Mouse (Mus musculus): ENCODE measurements at regions not wholly inside any gene's neighbourhood (a gene's known extent, or its start where the extent isn't known, plus 50 kb on each side); places are given as distances from the start of the nearest gene placed in this dataset.

- 47% methylated on average over 5 of the region's 5 CpGs for WGBS
- H3K36me3 ChIP-seq (ENCODE audit: insufficient read depth, low read length): no peaks in the 10 kb centered on the region
- ATAC-seq (ENCODE audit: low FRiP score, low TSS enrichment): peak; percentile 19; the same call in 1 of the 2 replicates
- H3K4me3 ChIP-seq (ENCODE audit: low read length): no peak overlapping the region
- no peaks in the 10 kb centered on the region for H3K9me3 ChIP-seq (ENCODE audit: low read length)
- H3K27ac ChIP-seq (ENCODE audit: low read length): no peak overlapping the region
- H3K27me3 ChIP-seq (ENCODE audit: insufficient read depth, low read length): no peaks in the 10 kb centered on the region
- peaks cover 3% of the 10 kb centered on the region; the same call in 1 of the 2 replicates for H3K4me1 ChIP-seq (ENCODE audit: insufficient read depth, low read length)
- H3K4me2 ChIP-seq (replicated peaks; ENCODE audit: low read depth, low read length): no peak overlapping the region
- no peak overlapping the region for H3K9ac ChIP-seq (replicated peaks; ENCODE audit: low read length)
Observed at GRCm38 (mm10) chr2:148189287-148189686, 142.5 kb upstream of the Foxa2 start.

DNA sequence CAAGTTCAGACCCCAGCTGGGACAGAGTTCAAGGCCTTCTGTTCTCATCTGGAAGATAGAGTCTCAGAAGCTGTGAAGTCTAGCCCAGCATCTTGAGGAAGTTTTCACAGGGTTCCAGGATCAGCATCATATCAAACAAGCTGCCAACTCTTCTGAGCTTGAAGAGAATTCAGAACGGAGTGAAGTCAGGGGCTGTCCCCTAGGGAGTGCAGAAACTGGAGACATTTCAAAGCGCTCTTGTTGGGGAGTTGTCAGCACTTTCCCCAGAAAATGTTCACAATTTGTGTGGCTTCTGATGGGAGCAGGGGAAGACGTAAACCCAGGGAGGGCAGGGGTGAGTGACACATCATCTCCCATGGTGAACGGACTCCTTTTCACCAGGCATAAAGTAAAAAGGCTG lies 146.2 kb upstream of the Foxa2 start:
- Histone ChIP-seq H3K4me2 (replicated peaks; ENCODE audit: low read depth, low read length) (no peak overlapping the region), H3K4me3 (ENCODE audit: low read length) (no peak overlapping the region), H3K36me3 (ENCODE audit: insufficient read depth, low read length) (no peaks in the 10 kb centered on the region), H3K27ac (ENCODE audit: low read length) (no peak overlapping the region), H3K27me3 (ENCODE audit: insufficient read depth, low read length) (no peaks in the 10 kb centered on the region), H3K4me1 (ENCODE audit: insufficient read depth, low read length) (peaks cover 7% of the 10 kb centered on the region; the same call in 1 of the 2 replicates), H3K9me3 (ENCODE audit: low read length) (no peaks in the 10 kb centered on the region), H3K9ac (replicated peaks; ENCODE audit: low read length) (no peak overlapping the region)
- WGBS: 33% methylated on average over 4 of the region's 4 CpGs
- no peak for ATAC-seq (ENCODE audit: low FRiP score, low TSS enrichment)

DNA sequence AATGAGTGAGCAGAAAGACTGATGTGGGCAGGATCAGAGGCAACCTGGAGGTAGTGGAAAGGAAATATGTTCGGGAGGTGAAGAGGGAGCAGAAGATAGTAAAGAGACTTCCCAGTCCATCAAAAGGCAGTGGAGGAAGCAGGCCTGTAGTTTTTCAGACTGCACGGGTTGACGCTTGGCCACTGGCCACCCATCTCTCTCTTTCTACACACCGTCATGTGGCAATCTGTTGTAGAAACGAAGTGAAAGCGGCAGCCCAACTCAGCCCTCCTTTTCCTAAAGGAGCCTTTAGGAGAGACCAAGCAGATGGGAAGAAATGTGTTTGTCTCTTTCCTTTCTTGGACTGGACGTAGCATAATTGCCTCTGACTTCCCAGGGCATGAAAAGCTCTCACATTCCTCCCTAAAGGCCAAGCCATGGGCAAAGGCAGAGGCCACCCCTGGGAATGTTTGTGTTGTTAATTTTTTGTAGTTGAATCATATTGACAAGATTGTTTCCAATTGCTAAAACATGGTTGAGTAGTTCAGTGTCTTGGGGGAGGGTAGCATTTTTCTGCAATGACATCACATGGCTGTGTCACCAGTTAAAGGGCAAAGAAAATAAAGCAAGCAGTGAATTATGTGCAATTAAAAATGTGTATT lies 150.7 kb upstream of the Foxa2 start:
- Histone ChIP-seq H3K4me2 (replicated peaks; ENCODE audit: low read depth, low read length) (no peak overlapping the region), H3K27ac (ENCODE audit: low read length) (no peak overlapping the region), H3K27me3 (ENCODE audit: insufficient read depth, low read length) (no peaks in the 10 kb centered on the region), H3K4me3 (ENCODE audit: low read length) (no peak overlapping the region), H3K4me1 (ENCODE audit: insufficient read depth, low read length) (peaks cover 4% of the 10 kb centered on the region; the same call in 1 of the 2 replicates), H3K36me3 (ENCODE audit: insufficient read depth, low read length) (no peaks in the 10 kb centered on the region), H3K9me3 (ENCODE audit: low read length) (no peaks in the 10 kb centered on the region), H3K9ac (replicated peaks; ENCODE audit: low read length) (no peak overlapping the region)
- 74% methylated on average over 7 of the region's 7 CpGs for WGBS
- ATAC-seq (ENCODE audit: low FRiP score, low TSS enrichment): no peak

GRCm38 (mm10) chr2:148206633-148207032 lies 159.9 kb upstream of the Foxa2 start:
- H3K27ac ChIP-seq (ENCODE audit: low read length): no peak overlapping the region
- H3K27me3 ChIP-seq (ENCODE audit: insufficient read depth, low read length): no peaks in the 10 kb centered on the region
- H3K4me3 ChIP-seq (ENCODE audit: low read length): no peak overlapping the region
- H3K36me3 ChIP-seq (ENCODE audit: insufficient read depth, low read length): no peaks in the 10 kb centered on the region
- no peak overlapping the region for H3K9ac ChIP-seq (replicated peaks; ENCODE audit: low read length)
- no peak overlapping the region for H3K4me2 ChIP-seq (replicated peaks; ENCODE audit: low read depth, low read length)
- H3K9me3 ChIP-seq (ENCODE audit: low read length): no peaks in the 10 kb centered on the region
- no peak for ATAC-seq (ENCODE audit: low FRiP score, low TSS enrichment)
- no peaks in the 10 kb centered on the region for H3K4me1 ChIP-seq (ENCODE audit: insufficient read depth, low read length)
- 33% methylated on average over 1 of the region's 1 CpGs for whole genome bisulfite sequencing

- Histone ChIP-seq H3K9me3 (ENCODE audit: low read length) (no peaks in the 10 kb centered on the region), H3K27ac (ENCODE audit: low read length) (no peak overlapping the region), H3K4me1 (ENCODE audit: insufficient read depth, low read length) (no peaks in the 10 kb centered on the region), H3K9ac (replicated peaks; ENCODE audit: low read length) (no peak overlapping the region), H3K4me3 (ENCODE audit: low read length) (no peak overlapping the region), H3K4me2 (replicated peaks; ENCODE audit: low read depth, low read length) (no peak overlapping the region), H3K27me3 (ENCODE audit: insufficient read depth, low read length) (no peaks in the 10 kb centered on the region), H3K36me3 (ENCODE audit: insufficient read depth, low read length) (no peaks in the 10 kb centered on the region)
- 81% methylated on average over 2 of the region's 2 CpGs for WGBS
- ATAC-seq (ENCODE audit: low FRiP score, low TSS enrichment): no peak
Observed at GRCm38 (mm10) chr2:148210813-148211212, 164.0 kb upstream of the Foxa2 start.

DNA sequence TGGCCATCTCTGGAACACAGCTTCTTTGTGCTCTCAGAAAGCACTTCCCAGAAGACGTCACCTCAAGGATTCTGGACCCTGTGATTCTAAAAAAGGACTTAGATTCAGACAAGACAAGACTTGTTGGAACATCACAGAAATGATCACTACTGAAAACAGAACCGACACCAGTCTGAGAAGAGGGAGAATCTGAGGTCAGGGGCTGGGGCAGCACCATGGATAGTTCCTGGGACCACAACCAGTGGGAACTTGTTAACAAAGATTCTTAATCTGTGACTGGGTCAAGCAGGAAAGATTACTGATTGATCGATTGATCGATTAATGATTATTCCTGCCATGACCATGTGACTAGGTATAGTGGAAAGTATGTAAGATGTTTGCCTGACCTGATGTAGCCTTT lies 170.4 kb upstream of the Foxa2 start:
- no peak overlapping the region for H3K9ac ChIP-seq (replicated peaks; ENCODE audit: low read length)
- no peak overlapping the region for H3K4me2 ChIP-seq (replicated peaks; ENCODE audit: low read depth, low read length)
- 75% methylated on average over 4 of the region's 4 CpGs for WGBS
- H3K27me3 ChIP-seq (ENCODE audit: insufficient read depth, low read length): no peaks in the 10 kb centered on the region
- H3K4me1 ChIP-seq (ENCODE audit: insufficient read depth, low read length): no peaks in the 10 kb centered on the region
- H3K9me3 ChIP-seq (ENCODE audit: low read length): no peaks in the 10 kb centered on the region
- no peak for ATAC-seq (ENCODE audit: low FRiP score, low TSS enrichment)
- no peak overlapping the region for H3K4me3 ChIP-seq (ENCODE audit: low read length)
- no peaks in the 10 kb centered on the region for H3K36me3 ChIP-seq (ENCODE audit: insufficient read depth, low read length)
- no peak overlapping the region for H3K27ac ChIP-seq (ENCODE audit: low read length)

GRCm38 (mm10) chr2:148233691-148234300 lies 161.3 kb upstream of the Sstr4 start:
- Histone ChIP-seq H3K4me3 (ENCODE audit: low read length) (no peak overlapping the region), H3K9ac (replicated peaks; ENCODE audit: low read length) (no peak overlapping the region), H3K4me1 (ENCODE audit: insufficient read depth, low read length) (peaks cover 1% of the 10 kb centered on the region), H3K9me3 (ENCODE audit: low read length) (no peaks in the 10 kb centered on the region), H3K27me3 (ENCODE audit: insufficient read depth, low read length) (no peaks in the 10 kb centered on the region), H3K36me3 (ENCODE audit: insufficient read depth, low read length) (no peaks in the 10 kb centered on the region), H3K4me2 (replicated peaks; ENCODE audit: low read depth, low read length) (no peak overlapping the region), H3K27ac (ENCODE audit: low read length) (no peak overlapping the region)
- no peak for ATAC-seq (ENCODE audit: low FRiP score, low TSS enrichment)
- WGBS: 81% methylated on average over 1 of the region's 1 CpGs

- H3K27me3 ChIP-seq (ENCODE audit: insufficient read depth, low read length): no peaks in the 10 kb centered on the region
- WGBS: 74% methylated on average over 4 of the region's 4 CpGs
- ATAC-seq (ENCODE audit: low FRiP score, low TSS enrichment): no peak
Observed at GRCm38 (mm10) chr2:148237121-148237520, 158.0 kb upstream of the Sstr4 start.

DNA sequence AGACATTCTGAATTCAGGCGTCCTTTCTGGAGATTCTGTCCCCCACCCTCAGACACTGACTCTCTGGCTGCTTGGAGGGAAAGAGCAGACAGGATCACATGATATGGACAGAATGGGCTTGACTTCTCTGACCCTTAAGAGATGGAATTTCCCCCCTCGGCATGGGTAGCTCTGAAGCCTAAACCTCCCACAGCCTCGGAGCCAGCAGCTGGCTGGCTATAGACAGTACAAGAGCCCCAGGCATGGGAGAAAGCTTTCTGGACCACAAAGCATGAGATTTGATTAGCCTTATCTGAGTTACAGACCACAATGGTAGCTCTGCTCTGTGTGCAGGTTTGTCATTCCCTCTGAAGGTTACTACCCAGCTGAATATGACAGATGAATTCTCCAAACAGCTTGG lies 156.1 kb upstream of the Sstr4 start:
- ATAC-seq (ENCODE audit: low FRiP score, low TSS enrichment): peak; percentile 68; the same call in 1 of the 2 replicates
- no peak overlapping the region for H3K4me2 ChIP-seq (replicated peaks; ENCODE audit: low read depth, low read length)
- H3K27me3 ChIP-seq (ENCODE audit: insufficient read depth, low read length): no peaks in the 10 kb centered on the region
- peaks cover 21% of the 10 kb centered on the region for H3K4me1 ChIP-seq (ENCODE audit: insufficient read depth, low read length)
- H3K9ac ChIP-seq (replicated peaks; ENCODE audit: low read length): no peak overlapping the region
- no peaks in the 10 kb centered on the region for H3K9me3 ChIP-seq (ENCODE audit: low read length)
- WGBS: 6% methylated on average over 3 of the region's 3 CpGs
- H3K4me3 ChIP-seq (ENCODE audit: low read length): no peak overlapping the region
- 0 out of 2 replicates have a peak overlapping the region, but pooled peaks have one; percentile 29 for H3K27ac ChIP-seq (ENCODE audit: low read length)
- H3K36me3 ChIP-seq (ENCODE audit: insufficient read depth, low read length): no peaks in the 10 kb centered on the region

More at GRCm38 (mm10) chr2:148237121-148237520, 158.0 kb upstream of the Sstr4 start:
- Histone ChIP-seq H3K4me3 (ENCODE audit: low read length) (no peak overlapping the region), H3K4me2 (replicated peaks; ENCODE audit: low read depth, low read length) (no peak overlapping the region), H3K36me3 (ENCODE audit: insufficient read depth, low read length) (no peaks in the 10 kb centered on the region), H3K27ac (ENCODE audit: low read length) (no peak overlapping the region), H3K4me1 (ENCODE audit: insufficient read depth, low read length) (peaks cover 15% of the 10 kb centered on the region), H3K9ac (replicated peaks; ENCODE audit: low read length) (no peak overlapping the region), H3K9me3 (ENCODE audit: low read length) (no peaks in the 10 kb centered on the region)

DNA sequence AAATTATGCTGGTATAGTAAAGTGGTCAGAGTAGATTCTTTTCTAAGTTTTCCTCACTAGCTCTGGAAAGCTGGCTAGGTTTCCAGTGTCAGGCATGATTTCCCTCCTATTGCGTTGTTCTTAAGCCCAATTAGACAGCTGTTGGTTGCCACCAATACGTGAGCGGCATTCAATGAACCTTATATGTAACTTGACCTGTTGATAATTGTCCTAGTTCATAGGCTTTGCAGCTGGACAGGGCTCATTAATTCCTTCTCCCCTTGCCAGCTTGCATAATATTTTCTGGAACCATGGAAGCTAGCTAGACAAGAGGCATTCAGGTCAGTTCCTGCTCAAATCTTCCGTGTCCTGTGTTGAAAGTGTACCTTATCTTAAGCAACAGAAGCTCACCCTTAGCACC lies 152.9 kb upstream of the Sstr4 start:
- peak overlapping the region; percentile 20; the same call in 1 of the 2 replicates for H3K27ac ChIP-seq (ENCODE audit: low read length)
- no peak overlapping the region for H3K9ac ChIP-seq (replicated peaks; ENCODE audit: low read length)
- H3K27me3 ChIP-seq (ENCODE audit: insufficient read depth, low read length): no peaks in the 10 kb centered on the region
- H3K4me3 ChIP-seq (ENCODE audit: low read length): no peak overlapping the region
- H3K4me2 ChIP-seq (replicated peaks; ENCODE audit: low read depth, low read length): no peak overlapping the region
- peaks cover 21% of the 10 kb centered on the region for H3K4me1 ChIP-seq (ENCODE audit: insufficient read depth, low read length)
- 35% methylated on average over 4 of the region's 4 CpGs for WGBS
- no peaks in the 10 kb centered on the region for H3K36me3 ChIP-seq (ENCODE audit: insufficient read depth, low read length)
- H3K9me3 ChIP-seq (ENCODE audit: low read length): no peaks in the 10 kb centered on the region
- ATAC-seq (ENCODE audit: low FRiP score, low TSS enrichment): peak; percentile 87
